Mouse (Mus musculus): ENCODE results near the gene Hamp2. TPM values are rescaled to one million over a fixed set of nuclear protein-coding genes. Genes with fewer than 3 reads are reported as not detected.

The Hamp2 gene
- total RNA-seq, 2 experiments from 2014 or later: 11.7 TPM; not detected in 1

DNA sequence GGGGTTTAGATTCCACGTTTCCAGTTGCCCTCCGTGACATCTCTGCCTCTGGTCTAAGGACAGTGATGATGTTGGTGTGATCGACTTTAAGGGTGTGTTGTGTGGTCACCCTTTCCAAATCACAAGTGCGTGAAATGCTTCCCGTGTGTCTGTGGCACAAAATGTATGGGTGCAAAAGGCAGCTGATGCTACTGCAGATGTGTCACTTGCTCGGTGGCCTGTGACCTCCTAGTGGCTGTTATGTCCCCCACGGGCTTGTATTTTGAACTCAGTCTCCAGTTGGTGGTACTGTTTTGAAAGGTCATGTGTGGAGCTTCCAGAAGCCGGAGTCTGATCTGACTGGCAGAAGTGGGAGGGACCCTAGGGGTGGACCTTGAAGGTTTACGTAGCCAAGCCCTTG is 32.7 kb downstream of the Hamp2 start:
- no peak for DNase-seq

DNA sequence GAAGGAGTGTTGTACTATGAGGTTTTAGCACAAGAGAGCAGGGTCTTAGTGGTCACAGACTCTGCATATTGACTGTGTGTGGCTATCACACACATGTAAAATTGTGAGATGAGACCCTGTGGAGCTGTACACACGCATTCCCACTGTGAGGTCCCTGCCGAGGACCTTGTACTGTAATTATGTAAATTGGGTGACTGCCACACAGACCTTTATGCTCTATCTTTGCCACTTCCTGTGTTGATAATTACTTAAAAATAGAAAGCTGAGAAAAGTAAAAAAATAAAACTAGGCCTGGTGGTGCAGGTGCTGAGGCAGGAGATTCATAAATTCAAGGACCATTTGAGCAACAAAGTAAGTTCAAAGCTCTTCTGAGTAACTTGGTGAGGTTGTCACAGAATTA is 33.8 kb downstream of the Hamp2 start:
- DNase-seq: no peak

GRCm38 (mm10) chr7:30888786-30889185 is 35.7 kb downstream of the Hamp2 start:
- no peak for DNase-seq

DNA sequence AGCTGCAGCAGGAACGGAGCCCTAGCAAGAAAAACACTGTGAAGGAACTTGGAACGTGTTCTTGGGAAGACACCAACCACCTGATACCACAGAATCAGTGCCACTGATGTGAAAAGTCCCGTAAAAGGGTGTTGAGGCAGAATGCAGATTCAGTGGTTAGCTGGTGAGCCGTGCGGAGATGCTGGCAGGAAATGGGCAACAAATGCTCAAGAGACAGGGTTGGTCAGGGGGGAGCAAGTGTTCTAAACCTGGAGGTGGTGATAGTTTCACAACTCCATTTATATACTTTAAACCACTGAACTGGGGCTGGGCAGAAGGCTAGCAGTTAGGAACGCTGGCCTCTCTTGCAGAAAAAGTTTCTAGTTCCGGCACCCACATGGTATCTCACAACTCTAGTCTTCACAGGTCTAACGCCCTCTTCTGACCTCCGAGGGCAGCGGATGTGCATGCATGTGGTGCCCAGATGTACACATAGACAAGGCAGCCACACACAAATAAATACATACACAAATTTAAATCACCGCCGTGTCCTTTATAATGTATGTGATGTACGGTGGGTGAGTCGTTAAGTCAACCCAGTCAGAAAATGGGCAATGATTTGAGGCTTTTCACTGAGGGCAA is 36.8 kb downstream of the Hamp2 start:
- DNase-seq: no peak

DNA sequence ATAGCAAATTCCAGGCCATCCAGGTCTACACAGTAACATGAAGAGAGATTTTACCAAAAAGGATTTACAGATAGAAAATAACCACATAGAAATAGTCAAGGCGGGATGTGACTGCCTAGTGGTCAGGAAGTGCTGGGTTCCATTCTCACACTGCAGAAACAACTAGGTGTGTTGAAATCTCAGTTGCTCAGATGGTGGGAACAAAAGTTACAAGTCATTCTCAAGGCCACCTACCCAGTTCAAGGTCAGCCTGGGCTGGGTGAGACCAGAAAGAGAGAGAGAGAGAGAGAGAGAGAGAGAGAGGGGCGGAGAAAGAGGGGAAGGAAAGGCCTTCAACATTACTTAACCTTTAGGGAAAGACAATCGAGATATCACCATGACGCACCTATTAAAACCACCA is 37.6 kb downstream of the Hamp2 start:
- DNase-seq: peak; percentile 40 to 45

DNA sequence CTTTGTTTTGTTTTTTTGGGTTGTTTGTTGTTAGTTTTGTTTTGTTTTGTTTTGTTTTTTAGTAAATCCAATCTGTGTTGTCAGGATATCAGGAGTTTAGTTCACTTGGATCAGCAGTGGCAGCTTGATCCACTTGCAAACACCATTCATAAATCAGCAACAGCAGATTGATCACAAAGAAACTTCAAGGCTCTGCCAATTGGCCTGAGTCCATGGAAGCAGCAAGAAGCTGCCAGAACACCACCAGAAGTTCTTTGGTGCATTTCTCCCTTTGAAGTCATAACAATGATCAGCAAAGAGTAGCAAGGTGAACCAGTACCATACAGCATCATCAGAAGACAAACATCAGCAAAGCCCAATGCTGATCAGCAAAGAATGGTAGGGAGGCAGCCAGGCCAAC is 40.4 kb downstream of the Hamp2 start:
- DNase-seq: peak in 1 of 2 experiments; percentile 54

DNA sequence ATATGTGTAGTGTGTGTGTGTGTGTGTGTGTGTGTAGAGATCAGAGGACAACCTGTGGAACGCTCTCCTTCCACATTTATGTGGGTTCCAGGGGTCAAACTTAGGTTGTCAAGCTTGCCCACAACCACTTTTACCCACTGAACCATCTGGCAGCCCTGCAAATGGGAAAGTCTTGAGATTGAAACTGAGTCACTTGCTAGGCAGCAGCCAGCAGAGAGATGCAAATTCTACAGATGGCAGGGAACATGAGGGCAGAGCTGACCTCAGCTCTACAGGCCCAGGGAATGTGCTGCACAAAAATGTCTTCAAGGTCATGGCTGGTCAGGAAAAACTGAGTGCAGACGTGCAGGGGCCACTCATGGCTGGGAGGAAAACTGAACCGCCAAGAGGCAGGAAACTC is 43.1 kb downstream of the Hamp2 start:
- peak in 1 of 2 experiments; percentile 11 for DNase-seq

DNA sequence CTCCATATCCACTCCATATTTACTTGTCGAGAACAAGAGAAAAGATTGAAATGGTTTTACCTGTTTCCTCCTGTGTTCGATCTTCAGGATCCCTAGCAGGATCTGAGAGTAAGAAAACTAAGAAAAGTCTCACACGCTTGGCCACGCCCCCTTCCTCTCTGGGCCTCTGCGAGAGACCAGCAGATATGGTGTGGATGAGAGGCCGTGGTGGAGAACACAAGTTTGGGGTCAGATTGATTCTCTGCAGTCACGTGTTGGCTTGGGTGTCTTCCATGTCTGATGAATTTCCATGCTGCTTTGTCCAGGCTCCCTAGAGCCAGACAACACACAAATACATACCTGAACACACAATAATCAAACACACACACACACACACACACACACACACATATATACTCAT is 44.3 kb downstream of the Hamp2 start, which contains the start of gene Cd22:
TSS of gene Cd22 (minus strand) at position 167 of the 400 bp plus-strand sequence.
- DNase-seq: no peak

DNA sequence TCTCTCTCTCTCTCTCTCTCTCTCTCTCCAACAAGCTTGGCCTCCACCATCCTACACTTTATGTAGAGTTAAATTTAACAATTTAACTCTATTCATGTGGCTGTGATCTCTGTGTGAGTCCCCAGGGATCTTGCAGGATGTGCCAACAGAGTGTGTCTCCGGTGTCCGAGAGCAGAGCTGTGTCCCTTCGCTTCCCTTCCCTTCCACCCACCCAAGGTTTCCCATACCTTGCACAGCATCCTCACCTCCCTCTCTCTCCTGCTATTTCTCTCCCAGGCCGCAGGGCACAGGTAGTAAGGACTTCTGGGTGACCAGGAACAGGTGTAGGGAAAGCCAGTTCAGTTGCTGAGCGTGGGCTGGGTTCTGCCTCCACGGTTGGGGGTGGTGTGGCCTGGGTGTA is 45.5 kb downstream of the Hamp2 start:
- DNase-seq: no peak

GRCm38 (mm10) chr7:30873083-30873482 is 51.4 kb downstream of the Hamp2 start:
- peak; percentile 81 to 87 for DNase-seq

Other genes with a start within 250 kb of the Hamp2 start
- 1 to 10 TPM; 4.8 to 6.3 TPM for gene 2200002J24Rik, start 225.8 kb downstream of the Hamp2 start, total RNA-seq (2021)
- 1 to 10 TPM; 3.1 to 5.9 TPM for gene Atp4a, start 212.5 kb downstream of the Hamp2 start, total RNA-seq (2021)
- 100 to 1,000 TPM; 229 to 231 TPM for gene Tmem147, start 195.1 kb downstream of the Hamp2 start, total RNA-seq (2021)
- under 1 TPM in 1 of 2 experiments, not detected in 1; 0.26 TPM for gene Gapdhs, start 181.0 kb downstream of the Hamp2 start, total RNA-seq (2021)
- gene Sbsn, start 173.2 kb downstream of the Hamp2 start, total RNA-seq (2021): 100 to 1,000 TPM; 326 to 370 TPM
- 1 to 10 TPM; 2.4 to 2.5 TPM for gene Dmkn, start 160.9 kb downstream of the Hamp2 start, total RNA-seq (2021)
- gene Krtdap, start 136.8 kb downstream of the Hamp2 start, total RNA-seq (2021): 1 to 10 TPM in 1 of 2 experiments, not detected in 1; 2.8 TPM
- 1 to 10 TPM; 1.7 to 2.9 TPM for gene Ffar2, start 100.9 kb downstream of the Hamp2 start, total RNA-seq (2021)
- under 1 TPM in 1 of 2 experiments, not detected in 1; 0.33 TPM for gene Ffar3, start 68.5 kb downstream of the Hamp2 start, total RNA-seq (2021)
- not detected for gene Ffar1, start 63.1 kb downstream of the Hamp2 start, total RNA-seq (2021)
- under 1 TPM; 0.56 TPM for gene Cd22, start 44.3 kb downstream of the Hamp2 start, total RNA-seq (2021)
- under 1 TPM; 0.20 to 0.46 TPM for gene Mag, start 9.8 kb downstream of the Hamp2 start, total RNA-seq (2021)
- gene Hamp, start 19.4 kb upstream of the Hamp2 start, total RNA-seq (2021): 10 to 100 TPM in 1 of 2 experiments, not detected in 1; 23.5 TPM
- 100 to 1,000 TPM; 112 to 141 TPM for gene Usf2, start 32.1 kb upstream of the Hamp2 start, total RNA-seq (2021)
- gene Lsr, start 48.8 kb upstream of the Hamp2 start, total RNA-seq (2021): 10 to 100 TPM in 1 of 2 experiments, 1 to 10 TPM in 1; 6.1 to 14.6 TPM
- gene Fam187b, start 49.1 kb upstream of the Hamp2 start, total RNA-seq (2021): under 1 TPM; 0.30 to 0.96 TPM
- gene Fxyd5, start 117.8 kb upstream of the Hamp2 start, total RNA-seq (2021): 100 to 1,000 TPM in 1 of 2 experiments, 10 to 100 TPM in 1; 34.8 to 103 TPM
- gene Fxyd7, start 126.8 kb upstream of the Hamp2 start, total RNA-seq (2021): 1 to 10 TPM; 1.2 to 1.6 TPM
- gene Fxyd1, start 132.5 kb upstream of the Hamp2 start, total RNA-seq (2021): 100 to 1,000 TPM; 167 to 239 TPM
- gene Lgi4, start 134.7 kb upstream of the Hamp2 start, total RNA-seq (2021): 1 to 10 TPM; 2.7 to 5.4 TPM
- 1 to 10 TPM; 1.5 to 2.3 TPM for gene Fxyd3, start 152.0 kb upstream of the Hamp2 start, total RNA-seq (2021)
- gene Hpn, start 190.6 kb upstream of the Hamp2 start, total RNA-seq (2021): under 1 TPM; 0.66 to 0.93 TPM
- gene Scn1b, start 202.3 kb upstream of the Hamp2 start, total RNA-seq (2021): 10 to 100 TPM; 16.5 to 16.7 TPM
- 10 to 100 TPM; 36.7 to 59.1 TPM for gene Gramd1a, start 231.2 kb upstream of the Hamp2 start, total RNA-seq (2021)